Mouse (Mus musculus) limb, embryonic 15.5 days (tissue): Measurements from ENCODE around the gene Fmo1. TPM values are rescaled to one million over a fixed set of nuclear protein-coding genes. Genes with fewer than 3 reads are reported as not detected.

Experiments used
- ATAC-seq: fragments of 200-750 bp; cut with Nextera tagmentation; 2 replicates; pipeline ENCODE4 v1.8.0; 2017; ENCODE audit warnings: low read depth, moderate TSS enrichment; ENCODE audit not compliant: insufficient number of reproducible peaks, low FRiP score, low TSS enrichment
- H3K27ac ChIP-seq: fragments of 300-500 bp; sonication (generic); 2 replicates; pipeline ENCODE4 v1.5.1; 2015; ENCODE audit warnings: moderate library complexity, mild to moderate bottlenecking, inconsistent platforms
- H3K27me3 ChIP-seq: fragments of 300-500 bp; sonication (generic); 2 replicates; pipeline ENCODE4 v1.6.1; 2015; ENCODE audit warnings: inconsistent platforms
- H3K36me3 ChIP-seq: fragments of 300-500 bp; sonication (generic); 2 replicates; pipeline ENCODE4 v1.6.1; 2015; ENCODE audit warnings: inconsistent platforms
- H3K4me1 ChIP-seq: fragments of 300-500 bp; sonication (generic); 2 replicates; pipeline ENCODE4 v1.6.1; 2015; ENCODE audit warnings: inconsistent platforms
- H3K4me2 ChIP-seq: fragments of 300-500 bp; sonication (generic); 2 replicates; pipeline ENCODE4 v1.6.1; 2015; ENCODE audit warnings: mild to moderate bottlenecking, inconsistent platforms
- H3K4me3 ChIP-seq: fragments of 300-500 bp; sonication (generic); 2 replicates; pipeline ENCODE4 v1.5.1; 2015; ENCODE audit warnings: mild to moderate bottlenecking, inconsistent platforms
- H3K9ac ChIP-seq: fragments of 300-500 bp; sonication (generic); 2 replicates; pipeline ENCODE4 v1.6.1; 2015; ENCODE audit warnings: inconsistent platforms
- H3K9me3 ChIP-seq: fragments of 300-500 bp; sonication (generic); 2 replicates; pipeline ENCODE4 v1.6.1; 2016; ENCODE audit warnings: inconsistent platforms
- WGBS: fragments of 180-500 bp; shearing (Covaris S2); methylation state at CpG from one replicate; pipeline ENCODE4 v1.1.7; 2015; 5-methylcytosine and 5-hydroxymethylcytosine counted together
- polyA plus RNA-seq: library from polyadenylated mRNA; unstranded; fragments of >200 nt; fragmentation: Nextera tagmentation; extraction: Ambion mirVana; gene quantifications from 2 replicates; pipeline ENCODE4 v1.2.1, GENCODE M21; 2015

Gene Fmo1
- polyA plus RNA-seq, 1 experiment from 2014 or later, result 37.2 TPM

- Histone ChIP-seq H3K4me1 (peaks cover 21% of the 10 kb centered on the region), H3K4me2 (peak overlapping the region; percentile 40), H3K4me3 (peak overlapping the region; percentile 26), H3K9ac (no peak overlapping the region), H3K27ac (peak overlapping the region; percentile 81; the same call in 1 of the 2 replicates), H3K36me3 (no peaks in the 10 kb centered on the region), H3K9me3 (no peaks in the 10 kb centered on the region), H3K27me3 (no peaks in the 10 kb centered on the region)
- 30% methylated on average over 10 of the region's 10 CpGs for WGBS
- peak; percentile 83 for ATAC-seq
These were observed 6.8 kb downstream of the Fmo1 start for GRCm38 (mm10) chr1:162859545-162859976.

- H3K4me3 ChIP-seq, result peak overlapping the region; percentile 26
- WGBS, result 56% methylated on average over 12 of the region's 12 CpGs
- no peaks in the 10 kb centered on the region for H3K9me3 ChIP-seq
- no peak for ATAC-seq
- no peaks in the 10 kb centered on the region for H3K36me3 ChIP-seq
- peak overlapping the region; percentile 40 for H3K4me2 ChIP-seq
- H3K27me3 ChIP-seq, result no peaks in the 10 kb centered on the region
- H3K27ac ChIP-seq, result peak overlapping the region; percentile 81
- H3K4me1 ChIP-seq, result peaks cover 21% of the 10 kb centered on the region
- H3K9ac ChIP-seq, result no peak overlapping the region
These were observed 7.7 kb downstream of the Fmo1 start for GRCm38 (mm10) chr1:162858748-162859130.

GRCm38 (mm10) chr1:162857766-162858747, 8.4 kb downstream of the Fmo1 start:
- Histone ChIP-seq H3K4me3 (peak overlapping the region; percentile 26), H3K9ac (no peak overlapping the region), H3K27ac (peak overlapping the region; percentile 81), H3K9me3 (no peaks in the 10 kb centered on the region), H3K4me2 (peak overlapping the region; percentile 40), H3K36me3 (no peaks in the 10 kb centered on the region), H3K27me3 (no peaks in the 10 kb centered on the region), H3K4me1 (peaks cover 21% of the 10 kb centered on the region)
- 40% methylated on average over 17 of the region's 18 CpGs for WGBS
- no peak for ATAC-seq

GRCm38 (mm10) chr1:162853812-162854482, 12.5 kb downstream of the Fmo1 start:
- Histone ChIP-seq H3K4me3 (no peak overlapping the region), H3K4me1 (peaks cover 7% of the 10 kb centered on the region), H3K27me3 (no peaks in the 10 kb centered on the region), H3K27ac (0 out of 2 replicates have a peak overlapping the region, but pooled peaks have one; percentile 5), H3K36me3 (no peaks in the 10 kb centered on the region), H3K4me2 (no peak overlapping the region), H3K9me3 (no peaks in the 10 kb centered on the region), H3K9ac (no peak overlapping the region)
- no peak for ATAC-seq
- WGBS, result 70% methylated on average over 3 of the region's 3 CpGs

GRCm38 (mm10) chr1:162847554-162847953, 18.9 kb downstream of the Fmo1 start:
- Histone ChIP-seq H3K9ac (no peak overlapping the region), H3K27ac (no peak overlapping the region), H3K4me1 (no peaks in the 10 kb centered on the region), H3K27me3 (no peaks in the 10 kb centered on the region), H3K4me2 (no peak overlapping the region), H3K9me3 (no peaks in the 10 kb centered on the region), H3K36me3 (no peaks in the 10 kb centered on the region), H3K4me3 (no peak overlapping the region)
- ATAC-seq, result no peak
- 98% methylated on average over 6 of the region's 6 CpGs for WGBS

- ATAC-seq, result no peak
- 95% methylated on average over 9 of the region's 9 CpGs for WGBS
These were observed 26.2 kb downstream of the Fmo1 start for GRCm38 (mm10) chr1:162840211-162840610.

GRCm38 (mm10) chr1:162838976-162839375, 27.4 kb downstream of the Fmo1 start:
- 92% methylated on average over 6 of the region's 6 CpGs for WGBS
- no peaks in the 10 kb centered on the region for H3K4me1 ChIP-seq
- no peak overlapping the region for H3K4me3 ChIP-seq
- no peaks in the 10 kb centered on the region for H3K27me3 ChIP-seq
- no peak overlapping the region for H3K9ac ChIP-seq
- no peak overlapping the region for H3K27ac ChIP-seq
- H3K4me2 ChIP-seq, result no peak overlapping the region
- no peak for ATAC-seq
- H3K36me3 ChIP-seq, result no peaks in the 10 kb centered on the region
- H3K9me3 ChIP-seq, result no peaks in the 10 kb centered on the region

More at GRCm38 (mm10) chr1:162840211-162840610, 26.2 kb downstream of the Fmo1 start:
- H3K4me2 ChIP-seq, result no peak overlapping the region
- no peak overlapping the region for H3K4me3 ChIP-seq
- H3K27me3 ChIP-seq, result no peaks in the 10 kb centered on the region
- no peak overlapping the region for H3K27ac ChIP-seq
- no peaks in the 10 kb centered on the region for H3K36me3 ChIP-seq
- no peak overlapping the region for H3K9ac ChIP-seq
- no peaks in the 10 kb centered on the region for H3K9me3 ChIP-seq
- H3K4me1 ChIP-seq, result no peaks in the 10 kb centered on the region

GRCm38 (mm10) chr1:162834342-162834741, 32.1 kb downstream of the Fmo1 start:
- WGBS, result 55% methylated on average over 5 of the region's 5 CpGs
- no peaks in the 10 kb centered on the region for H3K27me3 ChIP-seq
- H3K4me3 ChIP-seq, result no peak overlapping the region
- no peaks in the 10 kb centered on the region for H3K9me3 ChIP-seq
- no peak overlapping the region for H3K27ac ChIP-seq
- no peaks in the 10 kb centered on the region for H3K36me3 ChIP-seq
- no peak overlapping the region for H3K9ac ChIP-seq
- H3K4me2 ChIP-seq, result no peak overlapping the region
- peaks cover 6% of the 10 kb centered on the region; the same call in 1 of the 2 replicates for H3K4me1 ChIP-seq
- no peak for ATAC-seq

- no peak for ATAC-seq
- H3K9me3 ChIP-seq, result no peaks in the 10 kb centered on the region
- no peak overlapping the region for H3K27ac ChIP-seq
- WGBS, result 53% methylated on average over 5 of the region's 5 CpGs
- H3K9ac ChIP-seq, result no peak overlapping the region
- no peaks in the 10 kb centered on the region for H3K27me3 ChIP-seq
- H3K36me3 ChIP-seq, result no peaks in the 10 kb centered on the region
- no peak overlapping the region for H3K4me3 ChIP-seq
- no peak overlapping the region for H3K4me2 ChIP-seq
- peaks cover 6% of the 10 kb centered on the region; the same call in 1 of the 2 replicates for H3K4me1 ChIP-seq
These were observed 33.8 kb downstream of the Fmo1 start for GRCm38 (mm10) chr1:162832574-162832953.

- no peak for ATAC-seq
- 10% methylated on average over 5 of the region's 5 CpGs for WGBS
- Histone ChIP-seq H3K27me3 (no peaks in the 10 kb centered on the region), H3K4me3 (no peak overlapping the region), H3K9ac (no peak overlapping the region), H3K9me3 (no peaks in the 10 kb centered on the region), H3K4me1 (peaks cover 6% of the 10 kb centered on the region; the same call in 1 of the 2 replicates), H3K36me3 (no peaks in the 10 kb centered on the region), H3K4me2 (no peak overlapping the region), H3K27ac (no peak overlapping the region)
These were observed 34.4 kb downstream of the Fmo1 start for GRCm38 (mm10) chr1:162831838-162832573.

- ATAC-seq, result no peak
- Histone ChIP-seq H3K27me3 (no peaks in the 10 kb centered on the region), H3K4me3 (no peak overlapping the region), H3K36me3 (no peaks in the 10 kb centered on the region), H3K9me3 (no peaks in the 10 kb centered on the region), H3K9ac (no peak overlapping the region), H3K27ac (no peak overlapping the region), H3K4me1 (no peaks in the 10 kb centered on the region), H3K4me2 (no peak overlapping the region)
- WGBS, result 95% methylated on average over 5 of the region's 5 CpGs
These were observed 47.1 kb downstream of the Fmo1 start for GRCm38 (mm10) chr1:162819280-162819679.
